Mouse (Mus musculus): ENCODE data around the gene Dnm3. TPM values are rescaled to one million over a fixed set of nuclear protein-coding genes. Genes with fewer than 3 reads are reported as not detected.

The Dnm3 gene
- polyA plus RNA-seq, 1 experiment from 2014 or later = 8.3 TPM

DNA sequence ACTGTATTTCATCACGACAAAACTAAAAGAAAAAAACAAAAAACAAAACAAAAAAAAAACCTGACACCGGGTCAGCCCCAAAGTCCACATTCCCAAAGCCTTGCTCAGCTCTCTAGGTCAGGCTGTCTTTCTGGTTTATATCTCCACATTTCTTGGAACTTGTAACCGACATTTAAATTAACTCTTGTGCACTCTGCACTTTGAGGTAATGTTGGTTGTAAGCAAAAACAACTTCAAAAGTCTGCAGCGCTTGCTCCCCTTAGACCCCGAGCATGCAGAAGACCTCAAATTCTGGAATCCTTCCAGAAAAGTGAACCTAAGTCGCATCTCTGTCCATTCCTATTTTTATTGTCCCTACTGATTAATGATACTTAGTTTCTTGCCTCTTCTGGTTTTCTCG, 297.4 kb downstream of the Dnm3 start:
- no peak overlapping the region for H3K4me2 ChIP-seq (ENCODE audit: low read length)
- no peak overlapping the region for H3K4me3 ChIP-seq (replicated peaks; ENCODE audit: low read depth, low read length)
- DNase-seq (ENCODE audit: low spot score) (peak; percentile 88), ATAC-seq (replicated peaks; ENCODE audit: low FRiP score, low read depth) (peak; percentile 60; the same call in 1 of the 2 replicates)
- 22% methylated on average over 7 of the region's 7 CpGs for WGBS
- H3K27me3 ChIP-seq (ENCODE audit: insufficient read depth, low read length) = no peaks in the 10 kb centered on the region
- 0 out of 2 replicates have a peak overlapping the region, but pooled peaks have one; percentile 50 for H3K27ac ChIP-seq
- no peak overlapping the region for H3K9ac ChIP-seq (ENCODE audit: low read depth, low read length)
- peaks cover 11% of the 10 kb centered on the region for H3K4me1 ChIP-seq (replicated peaks; ENCODE audit: insufficient read depth, low read length)
- H3K9me3 ChIP-seq (replicated peaks; ENCODE audit: low read length) = no peaks in the 10 kb centered on the region
- H3K36me3 ChIP-seq (ENCODE audit: insufficient read depth, low read length) = no peaks in the 10 kb centered on the region
- no peak for TF ChIP-seq CTCF (IDR thresholded peaks at IDR 0.05; ENCODE audit: low read depth)

DNA sequence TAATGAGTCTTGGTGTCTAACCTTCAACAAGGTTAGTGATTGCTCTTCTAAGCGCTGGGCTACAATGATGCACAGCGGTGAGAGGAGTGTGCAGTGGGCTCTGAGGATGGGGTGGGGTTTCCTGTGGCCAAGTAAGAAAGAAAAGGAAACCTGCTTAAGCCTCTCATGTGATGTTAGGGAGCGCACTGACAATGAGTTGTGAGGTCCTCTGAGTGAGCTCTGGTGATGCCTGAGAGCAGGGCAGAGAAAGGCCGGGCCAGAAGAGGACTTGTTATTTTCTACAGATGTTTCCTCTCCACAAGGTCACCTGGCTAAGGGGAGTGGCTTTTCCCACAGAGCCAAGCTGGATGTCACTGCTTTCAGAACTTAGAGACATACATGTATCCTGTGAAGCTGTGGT, 298.4 kb downstream of the Dnm3 start:
- no peaks in the 10 kb centered on the region for H3K9me3 ChIP-seq (replicated peaks; ENCODE audit: low read length)
- DNase-seq (ENCODE audit: low spot score) (peak; percentile 15), ATAC-seq (replicated peaks; ENCODE audit: low FRiP score, low read depth) (0 out of 2 replicates have a peak, but pooled peaks have one; percentile 19)
- H3K4me3 ChIP-seq (replicated peaks; ENCODE audit: low read depth, low read length) = no peak overlapping the region
- 70% methylated on average over 4 of the region's 4 CpGs for WGBS
- no peak overlapping the region for H3K4me2 ChIP-seq (ENCODE audit: low read length)
- no peaks in the 10 kb centered on the region for H3K36me3 ChIP-seq (ENCODE audit: insufficient read depth, low read length)
- peaks cover 8% of the 10 kb centered on the region for H3K4me1 ChIP-seq (replicated peaks; ENCODE audit: insufficient read depth, low read length)
- H3K27ac ChIP-seq = peak overlapping the region; percentile 50; the same call in 1 of the 2 replicates
- no peaks in the 10 kb centered on the region for H3K27me3 ChIP-seq (ENCODE audit: insufficient read depth, low read length)
- no peak for TF ChIP-seq CTCF (IDR thresholded peaks at IDR 0.05; ENCODE audit: low read depth)
- H3K9ac ChIP-seq (ENCODE audit: low read depth, low read length) = no peak overlapping the region

DNA sequence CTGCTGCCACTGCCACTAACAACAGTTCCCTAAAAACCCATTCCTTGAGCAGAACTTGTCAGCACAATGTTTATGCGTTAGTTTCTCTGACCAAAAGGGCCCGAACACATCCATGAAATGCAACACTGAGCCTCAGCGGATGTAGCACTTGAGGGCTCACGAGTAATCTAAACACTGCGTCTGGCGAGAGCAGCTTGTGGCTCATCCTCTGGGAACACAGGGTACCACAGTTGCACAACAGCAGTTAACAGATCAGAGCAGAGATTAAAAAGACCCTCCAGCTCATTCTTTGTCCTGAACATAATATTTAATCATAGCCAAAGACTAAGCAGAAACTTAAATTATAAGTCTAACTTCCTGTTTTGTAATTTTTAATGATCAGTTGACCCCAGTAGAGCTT, 305.0 kb downstream of the Dnm3 start:
- no peak overlapping the region for H3K9ac ChIP-seq (ENCODE audit: low read depth, low read length)
- no peak overlapping the region for H3K4me3 ChIP-seq (replicated peaks; ENCODE audit: low read depth, low read length)
- H3K4me1 ChIP-seq (replicated peaks; ENCODE audit: insufficient read depth, low read length) = no peaks in the 10 kb centered on the region
- no peak overlapping the region for H3K4me2 ChIP-seq (ENCODE audit: low read length)
- no peaks in the 10 kb centered on the region for H3K36me3 ChIP-seq (ENCODE audit: insufficient read depth, low read length)
- H3K9me3 ChIP-seq (replicated peaks; ENCODE audit: low read length) = no peaks in the 10 kb centered on the region
- no peaks in the 10 kb centered on the region for H3K27me3 ChIP-seq (ENCODE audit: insufficient read depth, low read length)
- TF ChIP-seq CTCF (IDR thresholded peaks at IDR 0.05; ENCODE audit: low read depth) = no peak
- no peak overlapping the region for H3K27ac ChIP-seq
- DNase-seq (ENCODE audit: low spot score) = no peak
- ATAC-seq (replicated peaks; ENCODE audit: low FRiP score, low read depth) = no peak
- WGBS = 42% methylated on average over 6 of the region's 6 CpGs

DNA sequence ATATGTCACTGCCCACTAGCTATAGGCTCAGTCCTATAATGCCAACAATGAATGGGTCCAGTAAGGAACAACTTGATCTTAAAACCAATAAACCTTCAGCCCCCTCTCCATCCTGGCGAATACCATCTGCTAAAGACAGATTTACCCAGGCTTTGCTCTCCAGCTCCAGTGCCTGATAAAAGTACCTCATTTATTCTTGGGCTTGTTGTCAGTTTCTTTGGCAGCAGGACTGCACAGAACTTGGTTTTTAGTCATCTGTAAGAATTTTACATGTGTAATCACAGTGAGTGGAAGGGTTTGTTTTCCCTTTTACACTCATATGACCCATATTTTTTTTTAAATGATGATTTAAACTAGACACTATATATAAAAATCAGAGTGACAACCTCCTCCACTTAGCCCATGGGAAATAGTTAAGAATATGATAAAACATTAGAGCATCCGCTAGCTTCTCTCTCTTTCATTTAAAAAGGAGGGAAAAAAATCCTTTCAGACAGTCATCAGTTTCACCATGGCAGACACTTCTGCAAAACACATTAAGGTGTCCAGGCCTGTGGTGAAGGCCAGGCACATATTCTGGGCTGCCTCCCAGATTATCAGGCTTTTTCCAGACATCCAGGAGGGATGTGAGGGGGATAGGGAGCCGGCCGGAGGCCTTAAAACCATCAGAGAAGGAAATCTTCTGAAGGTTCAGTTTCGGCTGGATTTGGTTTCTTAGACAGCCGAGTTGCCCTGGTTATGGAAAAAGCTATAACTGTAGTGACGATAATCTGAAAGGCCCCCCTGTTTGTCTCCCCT, 313.9 kb downstream of the Dnm3 start:
- Histone ChIP-seq H3K27me3 (ENCODE audit: insufficient read depth, low read length) (no peaks in the 10 kb centered on the region), H3K4me2 (ENCODE audit: low read length) (no peak overlapping the region), H3K27ac (no peak overlapping the region), H3K9me3 (replicated peaks; ENCODE audit: low read length) (no peaks in the 10 kb centered on the region), H3K4me1 (replicated peaks; ENCODE audit: insufficient read depth, low read length) (no peaks in the 10 kb centered on the region), H3K9ac (ENCODE audit: low read depth, low read length) (no peak overlapping the region), H3K4me3 (replicated peaks; ENCODE audit: low read depth, low read length) (no peak overlapping the region), H3K36me3 (ENCODE audit: insufficient read depth, low read length) (no peaks in the 10 kb centered on the region)
- no peak for TF ChIP-seq CTCF (IDR thresholded peaks at IDR 0.05; ENCODE audit: low read depth)
- DNase-seq (ENCODE audit: low spot score) (no peak), ATAC-seq (replicated peaks; ENCODE audit: low FRiP score, low read depth) (no peak)
- WGBS = 58% methylated on average over 7 of the region's 7 CpGs

DNA sequence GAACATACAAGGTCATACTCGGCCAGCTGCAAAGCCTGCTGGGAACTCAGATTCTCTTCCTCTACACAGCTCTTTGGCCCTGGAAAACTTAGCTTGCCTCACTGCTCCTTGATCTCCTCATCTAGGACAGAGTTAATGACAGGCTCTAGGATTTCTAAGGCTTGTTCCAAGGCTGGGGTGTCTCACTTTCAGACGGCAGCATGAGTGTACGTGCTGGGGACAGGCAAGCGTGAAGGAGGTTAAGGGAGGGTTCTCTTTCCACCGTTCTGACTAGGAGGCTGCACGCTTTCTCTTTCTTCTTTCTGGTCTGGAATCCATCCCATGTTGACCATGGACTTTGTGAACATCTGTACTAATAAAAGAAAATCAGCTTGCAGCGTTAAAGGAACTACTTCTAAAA, 315.2 kb downstream of the Dnm3 start:
- Histone ChIP-seq H3K27me3 (ENCODE audit: insufficient read depth, low read length) (no peaks in the 10 kb centered on the region), H3K4me1 (replicated peaks; ENCODE audit: insufficient read depth, low read length) (no peaks in the 10 kb centered on the region), H3K4me3 (replicated peaks; ENCODE audit: low read depth, low read length) (no peak overlapping the region), H3K4me2 (ENCODE audit: low read length) (no peak overlapping the region), H3K27ac (no peak overlapping the region), H3K36me3 (ENCODE audit: insufficient read depth, low read length) (no peaks in the 10 kb centered on the region), H3K9ac (ENCODE audit: low read depth, low read length) (no peak overlapping the region), H3K9me3 (replicated peaks; ENCODE audit: low read length) (no peaks in the 10 kb centered on the region)
- 30% methylated on average over 7 of the region's 7 CpGs for WGBS
- DNase-seq (ENCODE audit: low spot score) (peak; percentile 68), ATAC-seq (replicated peaks; ENCODE audit: low FRiP score, low read depth) (peak; percentile 46; the same call in 1 of the 2 replicates)
- no peak for TF ChIP-seq CTCF (IDR thresholded peaks at IDR 0.05; ENCODE audit: low read depth)

DNA sequence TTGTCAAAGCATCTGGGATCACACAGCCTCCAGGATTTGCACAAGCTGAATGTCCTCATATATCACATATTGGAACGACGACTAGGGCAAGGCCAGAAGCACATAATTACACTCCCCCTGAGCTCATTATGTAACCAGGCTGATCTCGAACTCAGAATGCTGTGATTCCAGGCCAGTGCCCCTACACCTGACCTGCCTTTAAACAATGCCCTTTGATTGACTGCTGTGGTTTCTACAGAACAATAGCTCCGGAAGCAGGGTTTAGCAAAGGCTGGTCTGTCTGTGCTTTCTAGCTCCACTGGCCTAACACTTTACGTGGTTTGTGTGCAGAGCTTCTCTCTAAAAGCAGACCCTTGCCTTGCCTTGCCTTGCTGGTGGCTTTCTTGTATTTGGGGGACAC, 315.6 kb downstream of the Dnm3 start:
- no peaks in the 10 kb centered on the region for H3K4me1 ChIP-seq (replicated peaks; ENCODE audit: insufficient read depth, low read length)
- no peak overlapping the region for H3K4me2 ChIP-seq (ENCODE audit: low read length)
- H3K27me3 ChIP-seq (ENCODE audit: insufficient read depth, low read length) = no peaks in the 10 kb centered on the region
- DNase-seq (ENCODE audit: low spot score) (peak; percentile 31), ATAC-seq (replicated peaks; ENCODE audit: low FRiP score, low read depth) (no peak)
- 24% methylated on average over 5 of the region's 5 CpGs for WGBS
- H3K27ac ChIP-seq = no peak overlapping the region
- H3K9ac ChIP-seq (ENCODE audit: low read depth, low read length) = no peak overlapping the region
- H3K36me3 ChIP-seq (ENCODE audit: insufficient read depth, low read length) = no peaks in the 10 kb centered on the region
- TF ChIP-seq CTCF (IDR thresholded peaks at IDR 0.05; ENCODE audit: low read depth) = no peak
- H3K4me3 ChIP-seq (replicated peaks; ENCODE audit: low read depth, low read length) = no peak overlapping the region
- no peaks in the 10 kb centered on the region for H3K9me3 ChIP-seq (replicated peaks; ENCODE audit: low read length)

Measured in kidney, postnatal 0 days (tissue).